Mouse (Mus musculus): ENCODE data around the gene Angptl2. TPM values are rescaled to one million over a fixed set of nuclear protein-coding genes. Genes with fewer than 3 reads are reported as not detected.

Gene Angptl2
- total RNA-seq, 2 experiments from 2014 or later: 29.6 to 48.6 TPM

DNA sequence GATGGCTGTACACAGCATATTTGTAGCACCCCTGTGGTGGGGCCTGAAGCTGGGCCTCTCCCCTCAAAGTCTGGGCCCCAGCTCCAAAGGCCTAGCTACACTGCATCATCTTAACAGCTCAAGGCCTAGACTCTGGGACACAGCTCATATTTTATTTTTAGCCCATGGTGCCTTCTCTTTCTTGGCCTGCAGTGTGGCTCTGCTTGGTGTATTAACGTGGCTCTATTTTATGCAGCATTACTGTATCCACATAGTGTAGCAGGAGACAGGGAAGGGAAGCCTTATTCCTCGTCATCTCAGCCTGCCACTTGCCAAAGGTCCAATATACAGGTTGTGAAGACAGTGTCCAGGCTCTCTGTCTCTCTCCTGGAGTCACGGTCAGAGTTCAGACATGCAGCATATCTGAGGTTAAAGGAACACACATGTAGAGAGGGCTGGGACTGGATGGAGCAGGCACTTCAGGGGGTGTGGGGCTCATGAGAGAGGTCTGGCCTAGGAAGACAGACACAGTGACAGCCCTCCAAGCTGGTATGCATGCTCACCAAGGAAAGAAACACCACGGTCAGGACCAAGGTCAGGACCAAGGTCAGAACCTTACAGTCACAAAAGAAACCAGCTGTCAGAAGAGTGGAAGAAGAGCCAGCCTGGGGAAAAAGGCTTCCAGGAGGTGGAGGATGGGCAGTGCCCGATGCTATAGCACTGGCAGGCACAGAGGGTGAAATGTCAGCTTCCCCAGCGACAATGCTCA, 52.7 kb downstream of the Angptl2 start:
- DNase-seq (ENCODE audit: low spot score): peak; percentile 56

DNA sequence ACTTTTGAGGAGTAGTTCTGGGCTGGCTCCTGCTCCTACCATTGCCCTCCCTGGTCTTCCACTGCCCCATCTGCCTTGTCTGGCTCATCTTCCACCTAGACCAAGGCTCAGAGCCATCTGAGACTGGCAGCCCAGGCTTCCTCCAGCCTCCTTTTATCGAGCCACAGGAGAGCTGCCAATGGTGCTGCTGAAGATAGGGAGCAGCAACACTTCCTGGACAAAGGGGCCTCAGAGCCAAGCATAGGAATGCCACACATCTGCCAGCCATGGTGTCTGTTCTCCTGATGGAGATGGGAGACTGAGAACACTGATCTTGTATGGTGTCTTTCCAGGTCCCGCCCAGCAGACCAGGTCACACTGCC, 53.2 kb downstream of the Angptl2 start:
- DNase-seq (ENCODE audit: low spot score): no peak

GRCm38 (mm10) chr2:33270569-33270968, 54.7 kb downstream of the Angptl2 start:
- DNase-seq (ENCODE audit: low spot score): no peak

GRCm38 (mm10) chr2:33271511-33271910, 55.6 kb downstream of the Angptl2 start:
- no peak for DNase-seq (ENCODE audit: low spot score)

DNA sequence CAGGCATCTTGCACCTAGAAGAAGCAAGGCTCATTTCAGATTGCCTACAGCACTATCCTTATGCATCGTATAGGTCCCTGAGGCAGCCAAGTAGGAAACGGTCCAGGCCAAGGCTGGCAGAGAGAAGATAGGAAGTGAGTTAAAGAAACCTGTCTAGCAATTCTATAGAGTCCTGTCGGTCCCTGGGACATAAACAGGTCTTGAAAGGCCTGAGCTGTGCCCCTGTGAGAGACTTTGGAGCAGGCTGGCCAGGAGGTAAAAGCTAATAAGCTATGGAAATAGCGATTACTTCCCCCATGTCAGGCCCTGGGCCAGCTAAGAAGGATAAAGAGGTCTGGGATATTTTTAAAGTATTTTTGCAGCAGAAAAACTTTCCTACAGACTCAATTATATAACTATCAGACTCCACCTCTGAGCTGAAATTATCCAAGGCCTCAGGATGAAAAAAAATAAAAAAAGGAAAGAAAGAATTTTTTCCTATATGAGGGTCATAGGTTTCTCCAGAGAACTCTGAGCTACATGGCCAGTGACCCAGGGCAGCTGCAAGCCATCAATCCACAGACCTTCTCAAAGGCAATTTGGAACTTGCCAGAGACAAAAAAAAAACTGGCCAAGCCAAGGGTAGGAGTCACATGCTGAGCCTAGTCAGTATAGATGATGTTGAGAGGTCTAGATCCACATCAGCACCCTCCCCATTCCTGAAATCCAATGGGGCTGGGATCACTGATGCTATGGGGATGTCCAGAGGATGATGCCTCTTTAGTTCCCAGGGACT, 57.0 kb downstream of the Angptl2 start:
- DNase-seq (ENCODE audit: low spot score): no peak

GRCm38 (mm10) chr2:33274719-33275490, 59.0 kb downstream of the Angptl2 start:
- peak; percentile 65 for DNase-seq (ENCODE audit: low spot score)

- no peak for DNase-seq (ENCODE audit: low spot score)
Observed at GRCm38 (mm10) chr2:33279758-33280157, 63.9 kb downstream of the Angptl2 start.

DNA sequence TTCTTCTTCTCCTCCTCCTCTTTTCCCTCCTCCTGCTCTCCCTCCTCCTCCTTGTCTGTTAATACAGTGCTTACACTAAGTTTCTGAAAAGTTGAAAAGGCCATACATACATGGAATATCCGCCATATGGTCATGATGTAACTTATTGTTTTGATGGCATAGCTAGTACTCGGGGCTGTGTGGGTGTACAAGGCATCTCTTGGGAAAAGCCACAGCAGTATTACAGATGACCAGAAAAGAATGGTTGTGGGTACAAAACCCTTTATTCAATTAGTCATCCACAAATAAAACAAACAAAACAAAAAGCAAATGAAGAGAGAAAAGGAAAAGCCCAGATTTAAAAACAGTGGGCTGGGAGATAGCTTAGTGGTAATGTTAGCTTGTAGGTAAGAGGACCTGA, 64.7 kb downstream of the Angptl2 start:
- no peak for DNase-seq (ENCODE audit: low spot score)

- no peak for DNase-seq (ENCODE audit: low spot score)
Observed at GRCm38 (mm10) chr2:33281807-33282206, 65.9 kb downstream of the Angptl2 start.

DNA sequence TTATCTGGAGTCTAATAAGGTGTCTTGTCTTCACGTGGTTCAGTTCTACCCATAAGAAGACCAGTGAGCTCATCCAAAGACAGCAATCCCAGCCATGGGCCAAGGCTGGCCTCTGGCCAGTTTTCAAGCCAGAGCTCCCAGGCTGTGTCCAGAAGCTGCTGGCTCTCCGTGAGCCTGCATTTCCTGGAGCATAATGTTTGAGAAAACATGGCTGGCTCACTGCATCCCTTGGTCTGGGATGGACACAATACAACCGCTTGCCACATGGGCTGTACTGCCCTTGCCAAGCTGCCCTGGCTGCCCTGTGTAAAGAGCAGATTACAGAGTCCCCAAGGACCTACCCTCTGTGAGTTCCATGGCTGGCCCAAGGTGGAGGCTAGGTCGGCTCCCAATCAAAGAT, 67.0 kb downstream of the Angptl2 start:
- DNase-seq (ENCODE audit: low spot score): peak; percentile 84

GRCm38 (mm10) chr2:33283674-33284073, 67.8 kb downstream of the Angptl2 start:
- no peak for DNase-seq (ENCODE audit: low spot score)

GRCm38 (mm10) chr2:33288837-33289236, 73.0 kb downstream of the Angptl2 start:
- no peak for DNase-seq (ENCODE audit: low spot score)

GRCm38 (mm10) chr2:33290491-33290890, 74.6 kb downstream of the Angptl2 start:
- no peak for DNase-seq (ENCODE audit: low spot score)

GRCm38 (mm10) chr2:33292057-33292456, 76.2 kb downstream of the Angptl2 start:
- DNase-seq (ENCODE audit: low spot score): no peak

DNA sequence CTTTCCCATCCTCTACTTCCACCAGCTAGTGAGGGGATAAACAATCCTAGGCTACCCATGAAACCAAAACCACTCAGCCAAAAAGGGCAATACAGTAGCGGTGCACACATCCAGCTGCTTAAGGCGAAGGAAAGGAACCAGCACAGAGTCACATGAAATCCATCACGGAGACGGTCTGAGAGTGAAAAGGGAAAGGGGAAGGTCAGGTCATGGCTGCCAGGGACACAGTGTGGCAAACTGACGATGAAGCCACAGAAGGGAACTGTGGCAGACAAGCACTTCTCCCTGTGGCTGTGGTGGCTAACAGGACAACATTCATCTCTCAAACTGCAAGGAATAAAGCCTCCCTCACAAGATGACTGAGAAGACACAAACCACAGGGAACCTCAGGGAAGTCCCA, 79.2 kb downstream of the Angptl2 start:
- no peak for DNase-seq (ENCODE audit: low spot score)

Other genes starting within 250 kb of the Angptl2 start
- gene Slc2a8, start 234.0 kb upstream of the Angptl2 start, total RNA-seq (2021): 10 to 100 TPM; 11.4 to 13.1 TPM
- under 1 TPM; 0.34 to 0.69 TPM for gene Garnl3, start 84.4 kb upstream of the Angptl2 start, total RNA-seq (2021)
- 1 to 10 TPM; 2.0 to 3.3 TPM for gene Ralgps1, start 155.4 kb downstream of the Angptl2 start, total RNA-seq (2021)
- 1 to 10 TPM; 2.9 to 3.0 TPM for gene Zbtb34, start 215.3 kb downstream of the Angptl2 start, total RNA-seq (2021)

Measured in gastrocnemius, adult 18-20 months (tissue).